Mouse (Mus musculus) embryonic facial prominence, embryonic 11.5 days (tissue): ENCODE measurements at regions not wholly inside any gene's neighbourhood (a gene's known extent, or its start where the extent isn't known, plus 50 kb on each side); places are given as distances from the start of the nearest gene placed in this dataset.

Experiments
- ATAC-seq: fragments of 200-750 bp; cut with Nextera tagmentation; replicated peaks from 2 replicates; pipeline ENCODE4 v1.8.0; 2017; ENCODE audit warnings: low read depth; ENCODE audit not compliant: insufficient number of reproducible peaks, low FRiP score, low TSS enrichment
- DNase-seq: peaks from one replicate; pipeline ENCODE4 v3.0.0-alpha.2; 2015; ENCODE audit warnings: low spot score
- H3K27ac ChIP-seq: fragments of 300-500 bp; sonication (generic); replicated peaks from 2 replicates; pipeline ENCODE4 v1.5.1; 2014; ENCODE audit warnings: mild to moderate bottlenecking, low read depth, low read length, control low read depth
- H3K27me3 ChIP-seq: fragments of 300-500 bp; sonication (generic); 2 replicates; pipeline ENCODE4 v1.6.1; 2014; ENCODE audit warnings: mild to moderate bottlenecking, low read length, moderate library complexity, mixed read lengths; ENCODE audit not compliant: control insufficient read depth, insufficient read depth
- H3K36me3 ChIP-seq: fragments of 300-500 bp; sonication (generic); replicated peaks from 2 replicates; pipeline ENCODE4 v1.6.1; 2014; ENCODE audit warnings: low read depth, mild to moderate bottlenecking, low read length, moderate library complexity, mixed read lengths; ENCODE audit not compliant: control insufficient read depth, insufficient read depth
- H3K4me1 ChIP-seq: fragments of 300-500 bp; sonication (generic); 2 replicates; pipeline ENCODE4 v1.6.1; 2014; ENCODE audit warnings: low read length, mixed read lengths; ENCODE audit not compliant: control insufficient read depth, insufficient read depth
- H3K4me2 ChIP-seq: fragments of 300-500 bp; sonication (generic); 2 replicates; pipeline ENCODE4 v1.6.1; 2014; ENCODE audit warnings: low read depth, mild to moderate bottlenecking, control low read depth, low read length, moderate library complexity
- H3K4me3 ChIP-seq: fragments of 300-500 bp; sonication (generic); 2 replicates; pipeline ENCODE4 v1.5.1; 2014; ENCODE audit warnings: low read depth, low read length, control low read depth
- H3K9ac ChIP-seq: fragments of 300-500 bp; sonication (generic); replicated peaks from 2 replicates; pipeline ENCODE4 v1.6.1; 2014; ENCODE audit warnings: mild to moderate bottlenecking, control low read depth, low read length
- H3K9me3 ChIP-seq: fragments of 300-500 bp; sonication (generic); replicated peaks from 2 replicates; pipeline ENCODE4 v1.6.1; 2016; ENCODE audit warnings: mild to moderate bottlenecking, low read length, inconsistent platforms, mixed read lengths; ENCODE audit not compliant: control insufficient read depth
- WGBS: fragments of 180-500 bp; shearing (Covaris S2); extraction: QIAGEN DNeasy Blood & Tissue Kit; methylation state at CpG from one replicate; pipeline ENCODE4 v1.1.7; 2014; 5-methylcytosine and 5-hydroxymethylcytosine counted together

DNA sequence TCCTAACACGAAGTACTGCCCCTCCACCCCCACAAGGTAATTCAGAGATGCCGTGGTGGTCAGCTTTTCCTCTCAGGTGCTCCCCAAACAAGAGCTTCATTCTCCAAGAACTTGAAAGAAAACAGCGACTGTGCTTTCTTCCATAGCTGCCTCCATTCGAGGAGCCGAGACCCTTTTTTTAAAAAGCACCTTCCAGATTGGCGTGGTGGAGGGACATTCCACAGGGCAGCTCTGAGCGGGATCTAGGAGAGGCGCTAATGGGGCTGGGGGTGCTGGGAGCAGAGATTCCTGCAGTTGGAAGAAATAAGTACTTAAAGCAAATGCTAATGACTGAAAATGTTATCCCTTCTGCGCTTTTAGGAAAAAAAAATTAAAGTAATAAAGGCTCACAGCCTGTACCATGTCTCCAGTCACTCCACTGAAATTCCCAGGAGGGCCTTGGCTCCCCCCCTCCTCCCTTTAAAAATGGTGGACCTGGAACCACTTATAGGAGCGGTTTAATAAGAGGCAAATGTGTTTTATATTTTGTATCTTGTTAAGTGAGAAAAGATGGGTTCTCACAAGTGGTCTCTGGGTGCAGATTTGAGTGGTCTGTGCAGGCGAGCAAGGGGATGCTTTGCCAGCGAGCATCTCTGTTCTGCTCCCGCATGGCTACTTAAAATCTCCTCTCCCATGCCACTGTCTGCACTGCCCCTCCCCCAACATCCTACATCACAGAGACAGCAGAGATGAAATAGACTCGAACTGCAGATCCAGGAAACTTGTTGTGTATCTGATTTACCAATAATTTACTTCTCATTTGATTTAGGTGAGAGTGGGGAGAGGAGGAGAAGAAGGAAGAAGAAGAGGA is 77.4 kb upstream of the Zfhx3 start:
- H3K27ac ChIP-seq: peak overlapping the region; percentile 57; the same call in 1 of the 2 replicates
- H3K4me3 ChIP-seq: no peak overlapping the region
- no peaks in the 10 kb centered on the region for H3K36me3 ChIP-seq
- no peak overlapping the region for H3K9ac ChIP-seq
- H3K4me1 ChIP-seq: no peaks in the 10 kb centered on the region
- WGBS: 34% methylated on average over 14 of the region's 14 CpGs
- no peaks in the 10 kb centered on the region for H3K27me3 ChIP-seq
- DNase-seq (peak; percentile 81), ATAC-seq (peak; percentile 65; the same call in 1 of the 2 replicates)
- H3K9me3 ChIP-seq: no peaks in the 10 kb centered on the region
- no peak overlapping the region; the same call in 1 of the 2 replicates for H3K4me2 ChIP-seq

DNA sequence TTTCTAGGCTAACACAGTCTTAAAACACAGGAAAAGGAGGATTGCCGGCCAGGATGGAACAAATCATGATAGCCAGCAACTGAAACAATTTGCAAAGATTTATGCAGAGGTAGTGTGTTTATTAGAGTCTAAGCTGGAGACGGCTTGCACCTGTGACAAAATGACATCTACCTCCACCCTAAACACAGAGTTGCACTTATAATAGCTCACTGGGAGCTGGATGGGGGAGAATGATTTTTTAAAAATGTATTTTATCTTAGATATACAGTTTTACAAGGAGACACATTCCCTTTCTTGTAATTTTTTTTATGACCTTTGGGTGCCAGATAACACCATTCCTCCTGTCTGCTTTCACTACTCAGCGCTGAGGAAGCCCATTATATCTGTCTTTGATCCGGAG is 76.7 kb upstream of the Zfhx3 start:
- no peak for ATAC-seq
- H3K36me3 ChIP-seq: no peaks in the 10 kb centered on the region
- H3K27me3 ChIP-seq: no peaks in the 10 kb centered on the region
- H3K4me2 ChIP-seq: no peak overlapping the region
- no peak for DNase-seq
- no peaks in the 10 kb centered on the region for H3K4me1 ChIP-seq
- WGBS: 35% methylated on average over 4 of the region's 4 CpGs
- H3K27ac ChIP-seq: no peak overlapping the region
- no peak overlapping the region for H3K4me3 ChIP-seq
- no peaks in the 10 kb centered on the region for H3K9me3 ChIP-seq
- no peak overlapping the region for H3K9ac ChIP-seq

DNA sequence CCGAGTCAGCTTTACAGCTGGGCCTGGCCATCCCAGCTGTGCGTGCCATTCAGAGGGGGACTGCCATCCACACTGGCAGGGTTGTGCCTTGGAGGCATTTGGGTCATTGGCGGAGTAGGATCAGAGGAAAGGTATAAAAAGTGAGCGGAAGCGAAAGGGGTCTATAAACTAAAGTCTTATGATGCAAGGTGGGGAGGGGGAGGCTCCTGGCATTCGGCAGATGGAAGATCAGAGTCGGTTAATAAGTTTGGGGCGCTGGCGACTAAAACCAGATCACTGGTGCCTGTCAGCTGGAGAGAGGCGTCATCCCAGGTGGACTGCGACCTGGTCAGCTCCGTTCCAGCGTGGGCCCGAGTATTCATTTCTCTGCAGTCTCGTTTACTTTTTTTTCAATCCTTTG is 70.7 kb upstream of the Zfhx3 start:
- WGBS: 50% methylated on average over 15 of the region's 15 CpGs
- Histone ChIP-seq H3K9ac (no peak overlapping the region), H3K9me3 (no peaks in the 10 kb centered on the region; the same call in 1 of the 2 replicates), H3K36me3 (no peaks in the 10 kb centered on the region), H3K27me3 (no peaks in the 10 kb centered on the region), H3K4me1 (no peaks in the 10 kb centered on the region), H3K4me2 (no peak overlapping the region), H3K4me3 (no peak overlapping the region), H3K27ac (no peak overlapping the region)
- ATAC-seq (no peak), DNase-seq (no peak)

DNA sequence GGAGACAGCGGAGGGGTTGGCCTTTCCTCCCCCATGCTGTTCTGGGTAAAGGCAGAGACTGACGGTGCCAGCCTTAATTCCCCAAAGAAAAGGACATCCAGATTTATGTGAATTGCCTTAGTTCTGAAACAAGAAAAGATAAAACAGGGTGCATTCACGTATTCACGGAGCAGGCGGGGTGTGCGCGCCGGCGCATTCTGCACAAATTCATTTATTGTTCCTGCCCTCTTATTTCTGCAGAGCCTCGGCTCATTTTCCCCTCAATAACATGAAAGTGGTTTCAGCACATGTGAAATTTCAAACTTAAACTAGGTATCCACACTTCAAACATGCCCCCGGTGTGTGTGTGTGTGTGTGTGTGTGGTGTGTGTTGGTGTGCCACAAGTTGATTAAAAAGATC is 70.3 kb upstream of the Zfhx3 start:
- Histone ChIP-seq H3K36me3 (no peaks in the 10 kb centered on the region), H3K27ac (no peak overlapping the region), H3K4me2 (no peak overlapping the region), H3K9me3 (no peaks in the 10 kb centered on the region; the same call in 1 of the 2 replicates), H3K4me1 (no peaks in the 10 kb centered on the region), H3K27me3 (no peaks in the 10 kb centered on the region), H3K9ac (no peak overlapping the region), H3K4me3 (no peak overlapping the region)
- ATAC-seq (no peak), DNase-seq (no peak)
- 75% methylated on average over 11 of the region's 11 CpGs for WGBS

DNA sequence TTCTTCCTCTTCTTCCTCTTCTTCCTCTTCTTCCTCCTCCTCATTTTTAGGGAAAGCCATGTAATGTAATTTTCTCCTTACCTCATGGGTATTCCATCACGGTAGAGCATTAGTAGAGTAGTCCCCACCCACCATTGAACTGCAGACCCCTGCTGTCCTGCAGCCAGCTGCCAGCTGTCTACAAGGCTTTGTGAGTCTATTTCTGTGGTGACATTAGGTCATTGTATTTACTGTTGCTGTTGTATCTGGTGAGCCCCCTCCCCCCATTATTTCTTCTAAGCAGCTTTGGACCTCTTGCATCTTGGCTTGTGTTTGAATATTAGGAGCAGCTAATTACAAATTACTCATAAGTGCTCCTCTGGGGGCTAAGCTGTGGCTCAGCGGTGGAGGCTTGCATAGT is 66.0 kb upstream of the Zfhx3 start:
- Histone ChIP-seq H3K9ac (no peak overlapping the region), H3K27me3 (no peaks in the 10 kb centered on the region), H3K27ac (no peak overlapping the region), H3K36me3 (no peaks in the 10 kb centered on the region), H3K9me3 (no peaks in the 10 kb centered on the region; the same call in 1 of the 2 replicates), H3K4me3 (no peak overlapping the region), H3K4me2 (no peak overlapping the region), H3K4me1 (no peaks in the 10 kb centered on the region)
- ATAC-seq: no peak
- DNase-seq: no peak
- 45% methylated on average over 2 of the region's 2 CpGs for WGBS

DNA sequence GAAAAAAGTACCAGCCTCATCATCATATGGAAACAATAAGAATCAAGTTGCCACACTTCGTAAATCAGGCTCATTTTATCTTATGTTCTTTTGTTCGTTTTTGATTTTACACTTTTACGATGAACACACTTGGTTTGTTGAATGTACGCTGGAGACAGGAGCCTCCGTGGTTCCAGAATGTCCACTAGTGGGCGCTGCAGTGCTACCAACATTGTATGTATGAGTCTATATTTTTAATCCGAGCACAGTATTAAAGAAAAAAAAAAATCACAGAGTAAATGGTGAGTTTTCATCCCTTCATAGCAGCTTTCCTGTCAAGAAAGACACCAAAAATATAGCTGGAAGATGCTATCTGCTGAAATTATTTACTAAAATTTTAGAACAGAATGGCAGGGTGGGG is 60.6 kb upstream of the Zfhx3 start:
- WGBS: 18% methylated on average over 7 of the region's 7 CpGs

DNA sequence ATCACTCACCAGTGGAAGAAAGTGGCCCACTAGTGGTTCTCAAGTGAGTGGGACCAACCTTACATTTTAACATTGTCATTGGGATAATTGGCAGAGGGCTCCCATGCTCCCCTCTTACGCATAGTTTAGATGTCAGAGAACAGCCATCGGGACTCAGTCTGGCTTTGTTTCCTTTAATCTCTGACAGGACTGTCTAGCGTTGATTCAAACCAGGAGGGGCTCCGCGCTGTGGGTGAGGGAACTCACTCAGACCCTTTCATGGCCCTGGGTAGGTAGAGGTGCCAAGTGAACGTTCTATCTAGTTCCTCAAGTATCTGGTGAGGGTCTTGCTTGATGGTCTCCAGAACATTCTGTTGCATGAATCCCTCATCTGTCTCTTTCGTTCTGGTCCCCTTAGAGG is 56.9 kb upstream of the Zfhx3 start:
- H3K4me1 ChIP-seq: peaks cover 6% of the 10 kb centered on the region
- H3K4me3 ChIP-seq: no peak overlapping the region
- 31% methylated on average over 7 of the region's 7 CpGs for WGBS
- H3K27me3 ChIP-seq: no peaks in the 10 kb centered on the region
- H3K9me3 ChIP-seq: no peaks in the 10 kb centered on the region
- ATAC-seq (no peak), DNase-seq (peak; percentile 53)
- H3K4me2 ChIP-seq: no peak overlapping the region
- 0 out of 2 replicates have a peak overlapping the region, but pooled peaks have one; percentile 11 for H3K9ac ChIP-seq
- no peaks in the 10 kb centered on the region for H3K36me3 ChIP-seq
- peak overlapping the region; percentile 32; the same call in 1 of the 2 replicates for H3K27ac ChIP-seq

More for the DNA sequence above, 60.6 kb upstream of the Zfhx3 start:
- H3K27ac ChIP-seq: no peak overlapping the region
- H3K9ac ChIP-seq: no peak overlapping the region
- DNase-seq (peak; percentile 88), ATAC-seq (no peak)
- no peaks in the 10 kb centered on the region for H3K9me3 ChIP-seq
- no peak overlapping the region for H3K4me2 ChIP-seq
- H3K4me1 ChIP-seq: peaks cover 4% of the 10 kb centered on the region
- no peak overlapping the region for H3K4me3 ChIP-seq
- H3K27me3 ChIP-seq: no peaks in the 10 kb centered on the region
- no peaks in the 10 kb centered on the region for H3K36me3 ChIP-seq

DNA sequence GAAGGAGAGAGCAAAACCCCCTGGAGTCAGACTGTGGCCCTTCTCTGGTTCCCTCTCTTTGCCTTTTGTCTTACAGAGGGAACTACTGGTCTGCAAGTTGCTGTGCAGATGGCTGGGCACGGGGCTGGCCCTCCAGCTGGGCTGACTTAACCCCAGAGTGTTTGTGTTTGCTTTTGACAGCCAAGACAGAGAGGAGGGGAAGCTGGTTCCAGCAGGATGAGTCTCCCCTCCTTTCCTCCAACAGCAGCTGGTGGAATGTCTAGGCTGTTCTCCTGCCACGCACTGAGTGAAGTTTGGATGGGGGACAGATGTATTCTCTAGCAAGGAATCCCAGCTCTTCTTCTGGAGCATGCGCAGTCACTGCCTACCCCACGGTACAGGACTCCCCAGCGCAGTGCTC is 56.5 kb upstream of the Zfhx3 start:
- ATAC-seq (0 out of 2 replicates have a peak, but pooled peaks have one; percentile 29), DNase-seq (peak; percentile 55)
- no peaks in the 10 kb centered on the region for H3K27me3 ChIP-seq
- H3K27ac ChIP-seq: peak overlapping the region; percentile 32; the same call in 1 of the 2 replicates
- H3K4me3 ChIP-seq: no peak overlapping the region
- no peaks in the 10 kb centered on the region for H3K36me3 ChIP-seq
- WGBS: 60% methylated on average over 5 of the region's 5 CpGs
- H3K9ac ChIP-seq: 0 out of 2 replicates have a peak overlapping the region, but pooled peaks have one; percentile 11
- H3K4me1 ChIP-seq: peaks cover 6% of the 10 kb centered on the region
- H3K4me2 ChIP-seq: no peak overlapping the region; the same call in 1 of the 2 replicates
- no peaks in the 10 kb centered on the region for H3K9me3 ChIP-seq
